In genomic region chr10:128584386-128584785, GRCm38 (mm10) we compare ENCODE assay signal across 9 mouse cellular contexts. TPM values are rescaled to one million over a fixed set of nuclear protein-coding genes. Genes with fewer than 3 reads are reported as not detected.
A peak's percentile ranks its signal among the peaks of the same experiment; 100 is the strongest.
DNase-seq lines count a peak whose midpoint lies in the region; ATAC-seq and TF ChIP-seq lines count a peak whose summit lies in the region.
"Had no signal": no experiment of that assay in that cellular context is flagged by ENCODE, and none has a peak within 500 bp of the region (broad histone marks: within the 10 kb centered on the region; RNA-seq: fewer than 3 reads in every experiment).

No protein-coding gene starts in this region.

- no peak for TF ChIP-seq POLR2A in thymus, adult 2 months (IDR thresholded peaks at IDR 0.05; ENCODE audit: control insufficient read depth, extremely low read depth, insufficient read depth, low read length, poor library complexity)

- H3K9ac ChIP-seq in heart, embryonic 14.5 days (ENCODE audit: low read length): no peak overlapping the region
- H3K9ac ChIP-seq in embryonic facial prominence, embryonic 13.5 days: no peak overlapping the region
- H3K9ac ChIP-seq in midbrain, postnatal 0 days (replicated peaks; ENCODE audit: low read length, poor library complexity, severe bottlenecking): no peak overlapping the region
- H3K9ac ChIP-seq: liver, embryonic 13.5 days had no signal

- no peaks in the 10 kb centered on the region for H3K36me3 ChIP-seq in heart, embryonic 14.5 days (ENCODE audit: control insufficient read depth, insufficient read depth, low read length)
- H3K36me3 ChIP-seq in embryonic facial prominence, embryonic 13.5 days: 0 out of 2 replicates have a peak, but pooled peaks cover 5% of the 10 kb centered on the region
- no peaks in the 10 kb centered on the region for H3K36me3 ChIP-seq in thymus, adult 2 months (ENCODE audit: control insufficient read depth, insufficient read depth, low read length)
- H3K36me3 ChIP-seq in midbrain, postnatal 0 days (ENCODE audit: insufficient read depth, low read length): no peaks in the 10 kb centered on the region

- WGBS in heart, embryonic 14.5 days: 16% methylated on average over 4 of the region's 4 CpGs
- 16% methylated on average over 4 of the region's 4 CpGs for WGBS in embryonic facial prominence, embryonic 13.5 days
- 45% methylated on average over 4 of the region's 4 CpGs for WGBS in thymus, adult 2 months
- 11% methylated on average over 4 of the region's 4 CpGs for WGBS in midbrain, postnatal 0 days

- no peak for TF ChIP-seq CTCF in thymus, adult 2 months (IDR thresholded peaks at IDR 0.05; ENCODE audit: borderline replicate concordance, control insufficient read depth, extremely low read depth, insufficient read depth, low read length, poor library complexity)
- TF ChIP-seq CTCF in midbrain, postnatal 0 days (IDR thresholded peaks at IDR 0.05): no peak

- H3K4me3 ChIP-seq in heart, embryonic 14.5 days (ENCODE audit: control insufficient read depth in 1 of 2, insufficient read depth in 1 of 2, low read depth in 1 of 2, low read length in 2 of 2): no peak overlapping the region
- no peak overlapping the region for H3K4me3 ChIP-seq in embryonic facial prominence, embryonic 13.5 days
- no peak overlapping the region for H3K4me3 ChIP-seq in thymus, adult 2 months (ENCODE audit: control insufficient read depth, insufficient read depth, low read length)
- H3K4me3 ChIP-seq in midbrain, postnatal 0 days (ENCODE audit: low read depth, low read length): no peak overlapping the region
- H3K4me3 ChIP-seq: liver, embryonic 13.5 days had no signal

- H3K4me2 ChIP-seq in heart, embryonic 14.5 days (ENCODE audit: low read length): peak overlapping the region; percentile 51
- H3K4me2 ChIP-seq in embryonic facial prominence, embryonic 13.5 days: peak overlapping the region; percentile 32
- no peak overlapping the region for H3K4me2 ChIP-seq in midbrain, postnatal 0 days (ENCODE audit: low read depth, low read length, poor library complexity, severe bottlenecking)
- H3K4me2 ChIP-seq: liver, embryonic 13.5 days had no signal

- intact Hi-C loops in heart, postnatal 14 days (cut with DNase I): no loop called here

- peaks cover 20 to 21% of the 10 kb centered on the region in 2 experiments for H3K4me1 ChIP-seq in heart, embryonic 14.5 days (ENCODE audit: control insufficient read depth in 2 of 2, insufficient read depth in 2 of 2, low read length in 2 of 2)
- peaks cover 24% of the 10 kb centered on the region for H3K4me1 ChIP-seq in embryonic facial prominence, embryonic 13.5 days
- peaks cover 44% of the 10 kb centered on the region for H3K4me1 ChIP-seq in thymus, adult 2 months (replicated peaks; ENCODE audit: control insufficient read depth, insufficient read depth, low read length)
- H3K4me1 ChIP-seq in midbrain, postnatal 0 days (ENCODE audit: insufficient read depth, low read length): peaks cover 3% of the 10 kb centered on the region; the same call in 1 of the 2 replicates

- H3K27ac ChIP-seq in heart, embryonic 14.5 days (replicated peaks in 1 of 2; ENCODE audit: control insufficient read depth in 1 of 2, insufficient read depth in 1 of 2, low read depth in 2 of 2, low read length in 2 of 2): no peak overlapping the region
- H3K27ac ChIP-seq in embryonic facial prominence, embryonic 13.5 days: 0 out of 2 replicates have a peak overlapping the region, but pooled peaks have one; percentile 48
- peak overlapping the region; percentile 9; the same call in 1 of the 2 replicates for H3K27ac ChIP-seq in thymus, adult 2 months (ENCODE audit: control insufficient read depth, insufficient read depth, low read length)
- no peak overlapping the region for H3K27ac ChIP-seq in midbrain, postnatal 0 days (ENCODE audit: low read depth, low read length)
- H3K27ac ChIP-seq: liver, embryonic 13.5 days had no signal

- no peaks in the 10 kb centered on the region for H3K9me3 ChIP-seq in heart, embryonic 14.5 days (ENCODE audit: control insufficient read depth, low read length)
- H3K9me3 ChIP-seq in embryonic facial prominence, embryonic 13.5 days: no peaks in the 10 kb centered on the region
- no peaks in the 10 kb centered on the region for H3K9me3 ChIP-seq in midbrain, postnatal 0 days (ENCODE audit: low read length)
- H3K9me3 ChIP-seq: liver, embryonic 13.5 days had no signal

- DNase-seq in heart, postnatal 14 days: no peak
- DNase-seq in kidney, postnatal 25 days: peak; percentile 72 to 87
- peak; percentile 28 for DNase-seq in thymus, adult 2 months
- no peak for DNase-seq in ovary, adult 18-20 months (ENCODE audit: low spot score)
- no peak for DNase-seq in midbrain, postnatal 0 days (ENCODE audit: low spot score)
- DNase-seq: liver, embryonic 13.5 days had no signal

- ATAC-seq in heart, embryonic 14.5 days (ENCODE audit: insufficient number of reproducible peaks, insufficient read depth, low FRiP score, low read depth): no peak
- 0 out of 2 replicates have a peak, but pooled peaks have one; percentile 29 for ATAC-seq in embryonic facial prominence, embryonic 13.5 days (ENCODE audit: insufficient number of reproducible peaks, insufficient read depth, low FRiP score, low TSS enrichment, low read depth)
- no peak for ATAC-seq in midbrain, postnatal 0 days (ENCODE audit: low FRiP score)
- ATAC-seq in erythroid progenitor cell, adult 5-6 weeks (replicated peaks; ENCODE audit: low FRiP score, poor library complexity, severe bottlenecking): no peak

- H3K27me3 ChIP-seq in heart, embryonic 14.5 days (ENCODE audit: control insufficient read depth, insufficient read depth, low read length): peaks cover 20% of the 10 kb centered on the region
- H3K27me3 ChIP-seq in embryonic facial prominence, embryonic 13.5 days: peaks cover 40% of the 10 kb centered on the region
- H3K27me3 ChIP-seq in thymus, adult 2 months (ENCODE audit: control insufficient read depth, insufficient read depth, low read length): peaks cover 2% of the 10 kb centered on the region; the same call in 1 of the 2 replicates
- H3K27me3 ChIP-seq in midbrain, postnatal 0 days (ENCODE audit: insufficient read depth, low read length): peaks cover 21% of the 10 kb centered on the region

RNA-seq across cellular contexts. Expression of gene Erbb3, which starts 5.1 kb away (rescaled TPM):
- 2.9 and 3.5 TPM in 2 replicates for polyA plus RNA-seq in heart, embryonic 14.5 days (2014; fragmentation: Nextera tagmentation; extraction: Ambion mirVana)
- 1 to 10 TPM; 6.8 to 7.8 TPM for total RNA-seq in heart, postnatal 14 days (2021)
- 14.8 and 16.1 TPM in 2 replicates for polyA plus RNA-seq in embryonic facial prominence, embryonic 13.5 days (2015; fragmentation: Nextera tagmentation; extraction: Ambion mirVana)
- polyA plus RNA-seq in thymus, adult 2 months (2012; rRNA removed): 2.8 and 3.3 TPM in 2 replicates
- 1.1 and 1.2 TPM in 2 replicates for total RNA-seq in midbrain, postnatal 0 days (2014; rRNA removed)
- polyA plus RNA-seq in midbrain, postnatal 0 days (2015; fragmentation: Nextera tagmentation; extraction: Ambion mirVana): 0.21 and 0.33 TPM in 2 replicates
- 0.84 and 1.1 TPM in 2 replicates for total RNA-seq in erythroid progenitor cell, adult 5-6 weeks (2015; ENCODE audit: low replicate concordance)
- 0.39 and 0.53 TPM in 2 replicates for total RNA-seq in erythroid progenitor cell, adult 5-6 weeks (2017; ENCODE audit: low replicate concordance)

RNA-seq across cellular contexts. Expression of gene Pa2g4, which starts 18.6 kb away (rescaled TPM):
- 123 TPM in 2 replicates for polyA plus RNA-seq in heart, embryonic 14.5 days (2014; fragmentation: Nextera tagmentation; extraction: Ambion mirVana)
- total RNA-seq in heart, postnatal 14 days (2021): 10 to 100 TPM; 48.4 to 51.6 TPM
- 188 and 206 TPM in 2 replicates for polyA plus RNA-seq in embryonic facial prominence, embryonic 13.5 days (2015; fragmentation: Nextera tagmentation; extraction: Ambion mirVana)
- polyA plus RNA-seq in thymus, adult 2 months (2012; rRNA removed): 46.8 and 52.9 TPM in 2 replicates
- total RNA-seq in midbrain, postnatal 0 days (2014; rRNA removed): 78.0 and 82.4 TPM in 2 replicates
- 107 and 110 TPM in 2 replicates for polyA plus RNA-seq in midbrain, postnatal 0 days (2015; fragmentation: Nextera tagmentation; extraction: Ambion mirVana)
- total RNA-seq in erythroid progenitor cell, adult 5-6 weeks (2015; ENCODE audit: low replicate concordance): 122 and 141 TPM in 2 replicates
- 87.7 and 97.9 TPM in 2 replicates for total RNA-seq in erythroid progenitor cell, adult 5-6 weeks (2017; ENCODE audit: low replicate concordance)

RNA-seq across cellular contexts. Expression of gene Rpl41, which starts 35.3 kb away (rescaled TPM):
- 2,755 and 3,168 TPM in 2 replicates for polyA plus RNA-seq in heart, embryonic 14.5 days (2014; fragmentation: Nextera tagmentation; extraction: Ambion mirVana)
- total RNA-seq in heart, postnatal 14 days (2021): 1,000 to 10,000 TPM; 1,645 to 1,937 TPM
- 4,323 and 4,329 TPM in 2 replicates for polyA plus RNA-seq in embryonic facial prominence, embryonic 13.5 days (2015; fragmentation: Nextera tagmentation; extraction: Ambion mirVana)
- polyA plus RNA-seq in thymus, adult 2 months (2012; rRNA removed): 1,821 and 2,108 TPM in 2 replicates
- 772 and 807 TPM in 2 replicates for total RNA-seq in midbrain, postnatal 0 days (2014; rRNA removed)
- 2,464 and 2,473 TPM in 2 replicates for polyA plus RNA-seq in midbrain, postnatal 0 days (2015; fragmentation: Nextera tagmentation; extraction: Ambion mirVana)
- 1,611 and 1,688 TPM in 2 replicates for total RNA-seq in erythroid progenitor cell, adult 5-6 weeks (2015; ENCODE audit: low replicate concordance)
- total RNA-seq in erythroid progenitor cell, adult 5-6 weeks (2017; ENCODE audit: low replicate concordance): 704 and 1,169 TPM in 2 replicates

RNA-seq across cellular contexts. Expression of gene Zc3h10, which starts 36.8 kb away (rescaled TPM):
- polyA plus RNA-seq in heart, embryonic 14.5 days (2014; fragmentation: Nextera tagmentation; extraction: Ambion mirVana): 7.3 and 8.2 TPM in 2 replicates
- total RNA-seq in heart, postnatal 14 days (2021): 1 to 10 TPM; 7.0 to 8.4 TPM
- polyA plus RNA-seq in embryonic facial prominence, embryonic 13.5 days (2015; fragmentation: Nextera tagmentation; extraction: Ambion mirVana): 13.5 and 15.5 TPM in 2 replicates
- polyA plus RNA-seq in thymus, adult 2 months (2012; rRNA removed): 25.6 and 27.1 TPM in 2 replicates
- 20.6 and 30.3 TPM in 2 replicates for total RNA-seq in midbrain, postnatal 0 days (2014; rRNA removed)
- polyA plus RNA-seq in midbrain, postnatal 0 days (2015; fragmentation: Nextera tagmentation; extraction: Ambion mirVana): 12.0 and 12.5 TPM in 2 replicates
- 0.72 and 2.9 TPM in 2 replicates for total RNA-seq in erythroid progenitor cell, adult 5-6 weeks (2015; ENCODE audit: low replicate concordance)
- total RNA-seq in erythroid progenitor cell, adult 5-6 weeks (2017; ENCODE audit: low replicate concordance): 5.9 and 6.4 TPM in 2 replicates

RNA-seq across cellular contexts. Expression of gene Rps26, which starts 42.2 kb away (rescaled TPM):
- polyA plus RNA-seq in heart, embryonic 14.5 days (2014; fragmentation: Nextera tagmentation; extraction: Ambion mirVana): 540 and 605 TPM in 2 replicates
- 100 to 1,000 TPM; 264 to 297 TPM for total RNA-seq in heart, postnatal 14 days (2021)
- polyA plus RNA-seq in embryonic facial prominence, embryonic 13.5 days (2015; fragmentation: Nextera tagmentation; extraction: Ambion mirVana): 893 and 949 TPM in 2 replicates
- 988 and 1,135 TPM in 2 replicates for polyA plus RNA-seq in thymus, adult 2 months (2012; rRNA removed)
- 1,580 and 1,646 TPM in 2 replicates for total RNA-seq in midbrain, postnatal 0 days (2014; rRNA removed)
- 382 and 398 TPM in 2 replicates for polyA plus RNA-seq in midbrain, postnatal 0 days (2015; fragmentation: Nextera tagmentation; extraction: Ambion mirVana)
- 581 and 593 TPM in 2 replicates for total RNA-seq in erythroid progenitor cell, adult 5-6 weeks (2015; ENCODE audit: low replicate concordance)
- total RNA-seq in erythroid progenitor cell, adult 5-6 weeks (2017; ENCODE audit: low replicate concordance): 151 and 338 TPM in 2 replicates

Comparison
In these comparisons a context has a peak if more than half of its experiments do, and no peak if none do; other contexts are left out.
1. H3K27ac ChIP-seq: peak in embryonic facial prominence, embryonic 13.5 days (single experiment) and thymus, adult 2 months (single experiment); none in heart, embryonic 14.5 days (0 of 2) and midbrain, postnatal 0 days (single experiment).
2. DNase-seq: peak in kidney, postnatal 25 days (2 of 2) and thymus, adult 2 months (single experiment); none in heart, postnatal 14 days (0 of 2), ovary, adult 18-20 months (single experiment) and midbrain, postnatal 0 days (single experiment).